Mouse (Mus musculus) midbrain, embryonic 12.5 days (tissue): ENCODE results near the gene Ccdc9b. TPM values are rescaled to one million over a fixed set of nuclear protein-coding genes. Genes with fewer than 3 reads are reported as not detected.
A peak's percentile ranks its signal among the peaks of the same experiment; 100 is the strongest.

Experiments used
- ATAC-seq: fragments of 200-750 bp; cut with Nextera tagmentation; 2 replicates; pipeline ENCODE4 v1.8.0; 2017; ENCODE audit warnings: low read depth, moderate TSS enrichment, moderate library complexity; ENCODE audit not compliant: low FRiP score
- H3K27ac ChIP-seq: fragments of 300-500 bp; sonication (generic); replicated peaks from 2 replicates; pipeline ENCODE4 v1.5.1; 2016; ENCODE audit warnings: mild to moderate bottlenecking
- H3K27me3 ChIP-seq: fragments of 300-500 bp; sonication (generic); 2 replicates; pipeline ENCODE4 v1.6.1; 2016; ENCODE audit warnings: mild to moderate bottlenecking
- H3K36me3 ChIP-seq: fragments of 300-500 bp; sonication (generic); 2 replicates; pipeline ENCODE4 v1.6.1; 2016
- H3K4me1 ChIP-seq: fragments of 300-500 bp; sonication (generic); 2 replicates; pipeline ENCODE4 v1.6.1; 2016
- H3K4me2 ChIP-seq: fragments of 300-500 bp; sonication (generic); replicated peaks from 2 replicates; pipeline ENCODE4 v1.6.1; 2016; ENCODE audit warnings: mild to moderate bottlenecking, moderate library complexity
- H3K4me3 ChIP-seq: fragments of 300-500 bp; sonication (generic); 2 replicates; pipeline ENCODE4 v1.5.1; 2016; ENCODE audit warnings: mild to moderate bottlenecking
- H3K9ac ChIP-seq: fragments of 300-500 bp; sonication (generic); replicated peaks from 2 replicates; pipeline ENCODE4 v1.6.1; 2016; ENCODE audit warnings: mild to moderate bottlenecking, moderate library complexity
- H3K9me3 ChIP-seq: fragments of 300-500 bp; sonication (generic); 2 replicates; pipeline ENCODE4 v1.6.1; 2016; ENCODE audit warnings: mild to moderate bottlenecking
- WGBS: fragments of 180-500 bp; shearing (Covaris S2); methylation state at CpG from one replicate; pipeline ENCODE4 v1.1.7; 2016; 5-methylcytosine and 5-hydroxymethylcytosine counted together
- polyA plus RNA-seq: library from polyadenylated mRNA; unstranded; fragments of >200 nt; fragmentation: Nextera tagmentation; extraction: Ambion mirVana; gene quantifications from 2 replicates; pipeline ENCODE4 v1.2.1, GENCODE M21; 2016

Ccdc9b gene
- polyA plus RNA-seq, 1 experiment from 2014 or later, result 2.2 TPM

GRCm38 (mm10) chr2:118723693-118724486 is 38.6 kb downstream of the Ccdc9b start:
- 85% methylated on average over 15 of the region's 15 CpGs for WGBS
- Histone ChIP-seq H3K9ac (no peak overlapping the region), H3K36me3 (no peaks in the 10 kb centered on the region), H3K27me3 (peaks cover 48% of the 10 kb centered on the region), H3K27ac (no peak overlapping the region), H3K4me2 (no peak overlapping the region), H3K4me3 (no peak overlapping the region), H3K4me1 (peaks cover 3% of the 10 kb centered on the region; the same call in 1 of the 2 replicates), H3K9me3 (no peaks in the 10 kb centered on the region)
- ATAC-seq, result no peak

GRCm38 (mm10) chr2:118716677-118717076 is 45.8 kb downstream of the Ccdc9b start:
- Histone ChIP-seq H3K9me3 (no peaks in the 10 kb centered on the region), H3K4me1 (peaks cover 13% of the 10 kb centered on the region), H3K4me2 (no peak overlapping the region), H3K27me3 (peaks cover 35% of the 10 kb centered on the region), H3K27ac (no peak overlapping the region), H3K4me3 (no peak overlapping the region), H3K36me3 (no peaks in the 10 kb centered on the region), H3K9ac (no peak overlapping the region)
- WGBS, result 85% methylated on average over 5 of the region's 5 CpGs
- ATAC-seq, result no peak

GRCm38 (mm10) chr2:118714230-118714629 is 48.2 kb downstream of the Ccdc9b start:
- no peak overlapping the region for H3K27ac ChIP-seq
- no peak overlapping the region for H3K9ac ChIP-seq
- no peaks in the 10 kb centered on the region for H3K36me3 ChIP-seq
- H3K4me3 ChIP-seq, result no peak overlapping the region
- WGBS, result 20% methylated on average over 4 of the region's 4 CpGs
- H3K4me2 ChIP-seq, result no peak overlapping the region
- H3K4me1 ChIP-seq, result peaks cover 25% of the 10 kb centered on the region
- H3K27me3 ChIP-seq, result peaks cover 55% of the 10 kb centered on the region
- ATAC-seq, result 0 out of 2 replicates have a peak, but pooled peaks have one; percentile 9
- no peaks in the 10 kb centered on the region for H3K9me3 ChIP-seq

- Histone ChIP-seq H3K27ac (no peak overlapping the region), H3K4me3 (no peak overlapping the region), H3K9me3 (no peaks in the 10 kb centered on the region), H3K27me3 (peaks cover 61% of the 10 kb centered on the region), H3K36me3 (no peaks in the 10 kb centered on the region), H3K9ac (no peak overlapping the region), H3K4me1 (peaks cover 25% of the 10 kb centered on the region), H3K4me2 (no peak overlapping the region)
- no peak for ATAC-seq
- 90% methylated on average over 6 of the region's 6 CpGs for WGBS
Observed at GRCm38 (mm10) chr2:118713631-118714030, 48.8 kb downstream of the Ccdc9b start.

- no peak overlapping the region for H3K27ac ChIP-seq
- peak overlapping the region; percentile 16; the same call in 1 of the 2 replicates for H3K9ac ChIP-seq
- WGBS, result 2% methylated on average over 36 of the region's 36 CpGs
- no peaks in the 10 kb centered on the region for H3K36me3 ChIP-seq
- H3K4me2 ChIP-seq, result peak overlapping the region; percentile 65
- no peaks in the 10 kb centered on the region for H3K9me3 ChIP-seq
- H3K27me3 ChIP-seq, result peaks cover 82% of the 10 kb centered on the region
- peaks cover 31% of the 10 kb centered on the region for H3K4me1 ChIP-seq
- peak overlapping the region; percentile 38 for H3K4me3 ChIP-seq
- peak; percentile 51 for ATAC-seq
Observed at GRCm38 (mm10) chr2:118711038-118711494, 51.4 kb downstream of the Ccdc9b start.

- peaks cover 91% of the 10 kb centered on the region for H3K27me3 ChIP-seq
- no peaks in the 10 kb centered on the region for H3K36me3 ChIP-seq
- no peak overlapping the region for H3K4me2 ChIP-seq
- ATAC-seq, result no peak
- no peak overlapping the region for H3K9ac ChIP-seq
- no peak overlapping the region for H3K27ac ChIP-seq
- peaks cover 26% of the 10 kb centered on the region for H3K4me1 ChIP-seq
- WGBS, result 54% methylated on average over 4 of the region's 4 CpGs
- no peak overlapping the region for H3K4me3 ChIP-seq
- H3K9me3 ChIP-seq, result no peaks in the 10 kb centered on the region
Observed at GRCm38 (mm10) chr2:118709655-118710221, 52.7 kb downstream of the Ccdc9b start.

- Histone ChIP-seq H3K27ac (no peak overlapping the region), H3K4me3 (no peak overlapping the region), H3K4me2 (no peak overlapping the region), H3K36me3 (no peaks in the 10 kb centered on the region), H3K4me1 (peaks cover 29% of the 10 kb centered on the region), H3K27me3 (peaks cover 100% of the 10 kb centered on the region), H3K9ac (no peak overlapping the region), H3K9me3 (no peaks in the 10 kb centered on the region)
- no peak for ATAC-seq
- WGBS, result 67% methylated on average over 4 of the region's 4 CpGs
Observed at GRCm38 (mm10) chr2:118708472-118708871, 54.0 kb downstream of the Ccdc9b start.

- Histone ChIP-seq H3K4me1 (peaks cover 42% of the 10 kb centered on the region), H3K4me3 (no peak overlapping the region), H3K9ac (no peak overlapping the region), H3K27me3 (peaks cover 100% of the 10 kb centered on the region), H3K36me3 (no peaks in the 10 kb centered on the region), H3K4me2 (no peak overlapping the region), H3K27ac (no peak overlapping the region), H3K9me3 (no peaks in the 10 kb centered on the region)
- ATAC-seq, result no peak
- WGBS, result 5% methylated on average over 6 of the region's 6 CpGs
Observed at GRCm38 (mm10) chr2:118706436-118706835, 56.0 kb downstream of the Ccdc9b start.

Other genes starting within 250 kb of the Ccdc9b start
- gene Bmf, start 213.0 kb downstream of the Ccdc9b start, polyA plus RNA-seq, result 2.1 and 4.1 TPM in 2 replicates
- 92.1 and 94.5 TPM in 2 replicates for gene Bub1b, start 164.4 kb downstream of the Ccdc9b start, polyA plus RNA-seq
- gene Pak6, start 99.4 kb downstream of the Ccdc9b start, polyA plus RNA-seq, result 4.9 and 5.8 TPM in 2 replicates
- not detected in 2 replicates for gene Ankrd63, start 58.7 kb downstream of the Ccdc9b start, polyA plus RNA-seq
- 0.17 and 0.50 TPM in 2 replicates for gene Plcb2, start 34.2 kb downstream of the Ccdc9b start, polyA plus RNA-seq
- gene Inafm2, start 16.9 kb downstream of the Ccdc9b start, polyA plus RNA-seq, result 25.1 TPM in 2 replicates
- not detected in 2 replicates for gene Phgr1, start 10.1 kb upstream of the Ccdc9b start, polyA plus RNA-seq
- 17.5 and 17.8 TPM in 2 replicates for gene Disp2, start 17.1 kb upstream of the Ccdc9b start, polyA plus RNA-seq
- 134 and 147 TPM in 2 replicates for gene Knstrn, start 51.3 kb upstream of the Ccdc9b start, polyA plus RNA-seq
- gene Ivd, start 99.3 kb upstream of the Ccdc9b start, polyA plus RNA-seq, result 49.0 and 55.2 TPM in 2 replicates
- 6.4 and 6.7 TPM in 2 replicates for gene Bahd1, start 137.7 kb upstream of the Ccdc9b start, polyA plus RNA-seq
- 14.5 and 19.5 TPM in 2 replicates for gene Chst14, start 163.8 kb upstream of the Ccdc9b start, polyA plus RNA-seq